Mouse (Mus musculus) c-Kit-positive CD71-positive TER-119-positive erythroid progenitor cells, embryonic 14.5 days (primary cell): ENCODE data around the gene Ccdc17.

Source experiments
- DNase-seq: peaks from one replicate; pipeline ENCODE4 v3.0.0-alpha.2; 2013; ENCODE audit warnings: low spot score

Gene Ccdc17

GRCm38 (mm10) chr4:116645624-116646023 is 49.2 kb downstream of the Ccdc17 start:
- no peak for DNase-seq

GRCm38 (mm10) chr4:116649411-116649810 is 53.0 kb downstream of the Ccdc17 start:
- peak; percentile 42 for DNase-seq
